Mouse (Mus musculus) heart, adult 2 months (tissue): Measurements from ENCODE around the gene Mecom.

Source experiments
- CTCF ChIP-seq: fragments of 200-600 bp; IDR thresholded peaks from 2 replicates; pipeline ENCODE4 v1.8.1; 2022; ENCODE audit warnings: antibody characterized with exemption, mild to moderate bottlenecking, moderate library complexity
- POLR2A ChIP-seq: fragments of 200-500 bp; IDR thresholded peaks from 2 replicates; pipeline ENCODE4 v1.6.1; 2011; ENCODE audit warnings: mild to moderate bottlenecking, low read depth, low read length, control low read depth; ENCODE audit not compliant: insufficient read depth

- TF ChIP-seq CTCF (no peak), POLR2A (no peak)
Measured at GRCm38 (mm10) chr3:30135119-30135518, 412.7 kb downstream of the Mecom start.
